Comparison of ENCODE assay signal across 23 mouse cellular contexts in the genomic region with DNA sequence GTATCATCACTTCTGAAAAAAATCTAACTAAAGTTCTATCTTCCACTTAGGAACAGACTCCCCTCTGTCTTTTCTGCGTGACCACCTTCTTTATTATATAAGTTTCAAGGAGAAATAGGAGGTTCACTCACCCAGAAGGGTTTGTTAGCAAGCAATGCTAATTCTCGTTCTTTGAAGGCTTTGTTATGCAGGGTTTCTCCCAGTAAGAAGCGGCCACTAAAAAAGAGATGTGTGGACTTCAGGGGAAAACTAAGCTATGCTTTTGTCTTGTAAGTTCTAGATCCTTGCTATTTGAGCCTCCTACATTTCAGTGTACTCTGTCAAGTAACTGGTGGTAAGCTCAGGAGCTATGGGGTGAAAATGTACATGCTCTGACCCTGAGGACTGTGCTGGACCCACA.
"Had no signal": no experiment of that assay in that cellular context is flagged by ENCODE, and none has a peak within 500 bp of the region (broad histone marks: within the 10 kb centered on the region; RNA-seq: fewer than 3 reads in every experiment).

No protein-coding gene starts in this region.

- H3K4me2 ChIP-seq: heart, embryonic 12.5 days; hindbrain, embryonic 12.5 days; hindbrain, embryonic 14.5 days; kidney, embryonic 15.5 days; limb, embryonic 13.5 days; limb, embryonic 15.5 days; liver, embryonic 12.5 days had no signal

- DNase-seq: heart, postnatal 10 days; heart, postnatal 4 days; kidney, adult 11 months; kidney, adult 2 months; kidney, adult 9 months; kidney, postnatal 14 days; kidney, postnatal 36 days; layer of hippocampus, adult 9-11 months; layer of hippocampus, postnatal 36 days; left cerebral cortex, postnatal 4 days had no signal

- H3K9ac ChIP-seq: heart, embryonic 12.5 days; hindbrain, embryonic 12.5 days; hindbrain, embryonic 14.5 days; kidney, embryonic 15.5 days; limb, embryonic 13.5 days; limb, embryonic 15.5 days; liver, embryonic 12.5 days; liver, embryonic 14.5 days had no signal

- H3K4me1 ChIP-seq: hindbrain, embryonic 12.5 days; limb, embryonic 13.5 days; limb, embryonic 15.5 days; liver, embryonic 12.5 days had no signal

- ATAC-seq: hindbrain, embryonic 16.5 days; inflammation-experienced regulatory T-cells, adult 6 months; intestine, embryonic 16.5 days; liver, embryonic 12.5 days had no signal

- H3K4me3 ChIP-seq: heart, embryonic 12.5 days; hindbrain, embryonic 10.5 days; hindbrain, embryonic 12.5 days; kidney, embryonic 15.5 days; limb, embryonic 13.5 days; limb, embryonic 15.5 days; liver, embryonic 12.5 days had no signal

- H3K27ac ChIP-seq: hindbrain, embryonic 10.5 days; hindbrain, embryonic 12.5 days; hindbrain, embryonic 14.5 days; kidney, embryonic 15.5 days; kidney, postnatal 0 days; limb, embryonic 13.5 days; limb, embryonic 15.5 days; liver, embryonic 12.5 days; liver, embryonic 14.5 days had no signal

- H3K27me3 ChIP-seq: heart, embryonic 12.5 days; hindbrain, embryonic 12.5 days; kidney, embryonic 15.5 days; limb, embryonic 13.5 days; limb, embryonic 15.5 days; liver, embryonic 12.5 days had no signal

- H3K9me3 ChIP-seq: heart, embryonic 12.5 days; hindbrain, embryonic 10.5 days; hindbrain, embryonic 12.5 days; kidney, embryonic 15.5 days; limb, embryonic 13.5 days; limb, embryonic 15.5 days; liver, embryonic 12.5 days had no signal

- H3K36me3 ChIP-seq: heart, embryonic 12.5 days; hindbrain, embryonic 10.5 days; hindbrain, embryonic 12.5 days; kidney, embryonic 15.5 days; limb, embryonic 13.5 days; limb, embryonic 15.5 days; liver, embryonic 12.5 days had no signal
